Mouse (Mus musculus) heart, embryonic 15.5 days (tissue): ENCODE results near the gene Tmem202. TPM values are rescaled to one million over a fixed set of nuclear protein-coding genes. Genes with fewer than 3 reads are reported as not detected.

ENCODE experiments used
- ATAC-seq: fragments of 200-750 bp; cut with Nextera tagmentation; replicated peaks from 2 replicates; pipeline ENCODE4 v1.8.0; 2017; ENCODE audit warnings: low read depth, moderate TSS enrichment; ENCODE audit not compliant: insufficient number of reproducible peaks, insufficient read depth, low FRiP score
- H3K27ac ChIP-seq: fragments of 300-500 bp; sonication (generic); 2 replicates; pipeline ENCODE4 v1.5.1; 2015; ENCODE audit warnings: mild to moderate bottlenecking, inconsistent platforms
- H3K27me3 ChIP-seq: fragments of 300-500 bp; sonication (generic); 2 replicates; pipeline ENCODE4 v1.6.1; 2015; ENCODE audit warnings: inconsistent platforms
- H3K36me3 ChIP-seq: fragments of 300-500 bp; sonication (generic); 2 replicates; pipeline ENCODE4 v1.6.1; 2015; ENCODE audit warnings: mild to moderate bottlenecking, inconsistent platforms
- H3K4me1 ChIP-seq: fragments of 300-500 bp; sonication (generic); replicated peaks from 2 replicates; pipeline ENCODE4 v1.6.1; 2015; ENCODE audit warnings: inconsistent platforms
- H3K4me2 ChIP-seq: fragments of 300-500 bp; sonication (generic); 2 replicates; pipeline ENCODE4 v1.6.1; 2015; ENCODE audit warnings: inconsistent platforms, mild to moderate bottlenecking, moderate library complexity
- H3K4me3 ChIP-seq: fragments of 300-500 bp; sonication (generic); 2 replicates; pipeline ENCODE4 v1.5.1; 2015; ENCODE audit warnings: mild to moderate bottlenecking, inconsistent platforms
- H3K9ac ChIP-seq: fragments of 300-500 bp; sonication (generic); 2 replicates; pipeline ENCODE4 v1.6.1; 2015; ENCODE audit warnings: mild to moderate bottlenecking, inconsistent platforms
- H3K9me3 ChIP-seq: fragments of 300-500 bp; sonication (generic); replicated peaks from 2 replicates; pipeline ENCODE4 v1.6.1; 2016; ENCODE audit warnings: inconsistent platforms
- WGBS: fragments of 180-500 bp; shearing (Covaris S2); methylation state at CpG from one replicate; pipeline ENCODE4 v1.1.7; 2015; ENCODE audit warnings: mixed read lengths; 5-methylcytosine and 5-hydroxymethylcytosine counted together
- polyA plus RNA-seq: library from polyadenylated mRNA; unstranded; fragments of >200 nt; fragmentation: Nextera tagmentation; extraction: Ambion mirVana; gene quantifications from 2 replicates; pipeline ENCODE4 v1.2.1, GENCODE M21; 2015

Tmem202 gene
- polyA plus RNA-seq, 1 experiment from 2014 or later: 0.19 TPM

GRCm38 (mm10) chr9:59487331-59487730 is 52.3 kb downstream of the Tmem202 start:
- no peaks in the 10 kb centered on the region for H3K9me3 ChIP-seq
- ATAC-seq: no peak

GRCm38 (mm10) chr9:59486549-59487065 is 53.0 kb downstream of the Tmem202 start, which contains the start of gene Arih1:
Gene Arih1, minus strand, starts transcription at chr9:59486618.
- Histone ChIP-seq H3K9me3 (no peaks in the 10 kb centered on the region), H3K27ac (peak within 1 kb of the TSS; percentile 99), H3K9ac (peak within 1 kb of the TSS; percentile 96), H3K4me2 (peak within 1 kb of the TSS; percentile 78), H3K4me3 (peak within 1 kb of the TSS; percentile 89), H3K27me3 (no peaks in the 10 kb centered on the region), H3K4me1 (peaks cover 15% of the 10 kb centered on the region), H3K36me3 (no peaks in the 10 kb centered on the region)
- peak; percentile 97 for ATAC-seq
- under 1% methylated on average over 56 of the region's 56 CpGs for WGBS

More at GRCm38 (mm10) chr9:59487331-59487730, 52.3 kb downstream of the Tmem202 start:
- H3K27me3 ChIP-seq: no peaks in the 10 kb centered on the region
- H3K27ac ChIP-seq: peak overlapping the region; percentile 99
- peak overlapping the region; percentile 68 for H3K4me2 ChIP-seq
- peak overlapping the region; percentile 68; the same call in 1 of the 2 replicates for H3K9ac ChIP-seq
- H3K4me3 ChIP-seq: peak overlapping the region; percentile 89
- H3K4me1 ChIP-seq: peaks cover 15% of the 10 kb centered on the region
- H3K36me3 ChIP-seq: no peaks in the 10 kb centered on the region

GRCm38 (mm10) chr9:59486076-59486518 is 53.5 kb downstream of the Tmem202 start:
- WGBS: under 1% methylated on average over 71 of the region's 71 CpGs
- Histone ChIP-seq H3K4me3 (peak overlapping the region; percentile 89), H3K9me3 (no peaks in the 10 kb centered on the region), H3K27me3 (no peaks in the 10 kb centered on the region), H3K4me2 (peak overlapping the region; percentile 78), H3K4me1 (peaks cover 15% of the 10 kb centered on the region), H3K27ac (peak overlapping the region; percentile 99), H3K9ac (peak overlapping the region; percentile 96), H3K36me3 (no peaks in the 10 kb centered on the region)
- ATAC-seq: peak; percentile 73

GRCm38 (mm10) chr9:59485511-59486075 is 54.1 kb downstream of the Tmem202 start:
- no peaks in the 10 kb centered on the region for H3K36me3 ChIP-seq
- H3K4me1 ChIP-seq: peaks cover 18% of the 10 kb centered on the region
- peak overlapping the region; percentile 99 for H3K27ac ChIP-seq
- peak overlapping the region; percentile 89 for H3K4me3 ChIP-seq
- peak; percentile 31 for ATAC-seq
- no peaks in the 10 kb centered on the region for H3K9me3 ChIP-seq
- peak overlapping the region; percentile 78 for H3K4me2 ChIP-seq
- H3K27me3 ChIP-seq: no peaks in the 10 kb centered on the region
- peak overlapping the region; percentile 96 for H3K9ac ChIP-seq
- under 1% methylated on average over 34 of the region's 34 CpGs for WGBS

- Histone ChIP-seq H3K4me1 (peaks cover 18% of the 10 kb centered on the region), H3K4me3 (peak overlapping the region; percentile 89), H3K9ac (peak overlapping the region; percentile 96), H3K27me3 (no peaks in the 10 kb centered on the region), H3K36me3 (no peaks in the 10 kb centered on the region), H3K27ac (peak overlapping the region; percentile 99; the same call in 1 of the 2 replicates), H3K4me2 (peak overlapping the region; percentile 78), H3K9me3 (no peaks in the 10 kb centered on the region)
- no peak for ATAC-seq
- 4% methylated on average over 7 of the region's 7 CpGs for WGBS
Observed at GRCm38 (mm10) chr9:59484760-59485159, 54.9 kb downstream of the Tmem202 start.

GRCm38 (mm10) chr9:59482419-59482818 is 57.2 kb downstream of the Tmem202 start:
- Histone ChIP-seq H3K27me3 (no peaks in the 10 kb centered on the region), H3K4me2 (peak overlapping the region; percentile 2; the same call in 1 of the 2 replicates), H3K4me1 (peaks cover 28% of the 10 kb centered on the region), H3K27ac (no peak overlapping the region), H3K9ac (no peak overlapping the region), H3K4me3 (no peak overlapping the region), H3K36me3 (no peaks in the 10 kb centered on the region), H3K9me3 (no peaks in the 10 kb centered on the region)
- WGBS: 29% methylated on average over 1 of the region's 1 CpGs
- no peak for ATAC-seq

GRCm38 (mm10) chr9:59476617-59477016 is 63.0 kb downstream of the Tmem202 start:
- Histone ChIP-seq H3K9me3 (no peaks in the 10 kb centered on the region), H3K9ac (no peak overlapping the region), H3K27ac (no peak overlapping the region), H3K4me3 (no peak overlapping the region), H3K4me2 (no peak overlapping the region), H3K4me1 (peaks cover 23% of the 10 kb centered on the region), H3K27me3 (no peaks in the 10 kb centered on the region), H3K36me3 (no peaks in the 10 kb centered on the region; the same call in 1 of the 2 replicates)
- no peak for ATAC-seq
- WGBS: 90% methylated on average over 2 of the region's 2 CpGs

GRCm38 (mm10) chr9:59474838-59475237 is 64.8 kb downstream of the Tmem202 start:
- no peak for ATAC-seq
- Histone ChIP-seq H3K4me2 (no peak overlapping the region), H3K9me3 (no peaks in the 10 kb centered on the region), H3K4me1 (peaks cover 21% of the 10 kb centered on the region), H3K36me3 (no peaks in the 10 kb centered on the region; the same call in 1 of the 2 replicates), H3K27me3 (no peaks in the 10 kb centered on the region), H3K27ac (no peak overlapping the region), H3K4me3 (no peak overlapping the region), H3K9ac (no peak overlapping the region)
- 89% methylated on average over 1 of the region's 1 CpGs for WGBS

GRCm38 (mm10) chr9:59473171-59473570 is 66.5 kb downstream of the Tmem202 start:
- no peak for ATAC-seq
- no peaks in the 10 kb centered on the region for H3K9me3 ChIP-seq
- H3K36me3 ChIP-seq: no peaks in the 10 kb centered on the region; the same call in 1 of the 2 replicates
- no peak overlapping the region for H3K27ac ChIP-seq
- peaks cover 17% of the 10 kb centered on the region for H3K4me1 ChIP-seq
- H3K9ac ChIP-seq: no peak overlapping the region
- H3K4me2 ChIP-seq: no peak overlapping the region
- H3K4me3 ChIP-seq: no peak overlapping the region
- no peaks in the 10 kb centered on the region for H3K27me3 ChIP-seq
- WGBS: 77% methylated on average over 2 of the region's 2 CpGs

GRCm38 (mm10) chr9:59469446-59469845 is 70.2 kb downstream of the Tmem202 start:
- H3K4me3 ChIP-seq: no peak overlapping the region
- peaks cover 5% of the 10 kb centered on the region; the same call in 1 of the 2 replicates for H3K4me1 ChIP-seq
- no peak overlapping the region for H3K27ac ChIP-seq
- H3K36me3 ChIP-seq: no peaks in the 10 kb centered on the region
- H3K27me3 ChIP-seq: no peaks in the 10 kb centered on the region
- ATAC-seq: no peak
- WGBS: 51% methylated on average over 1 of the region's 1 CpGs
- H3K9me3 ChIP-seq: no peaks in the 10 kb centered on the region
- H3K4me2 ChIP-seq: no peak overlapping the region
- H3K9ac ChIP-seq: no peak overlapping the region
